Mouse (Mus musculus) frontal cortex, postnatal 14 days (tissue): ENCODE measurements around the gene Qpctl.
"Not testable (repeated sequence)": the region's sequence is repeated elsewhere in the genome, so short reads cannot be mapped to it uniquely, and the experiment has no call there.

Experiments used
- DNase-seq, 2 experiments: peaks; one replicate each; pipeline ENCODE4 v3.0.0; 2022; ENCODE audit warnings: low spot score in 2 of 2

The Qpctl gene

GRCm38 (mm10) chr7:19164189-19164588 lies 15.1 kb upstream of the Qpctl start:
- no peak for DNase-seq

GRCm38 (mm10) chr7:19163752-19164151 lies 14.7 kb upstream of the Qpctl start:
- DNase-seq = no peak

GRCm38 (mm10) chr7:19162928-19163327 lies 13.8 kb upstream of the Qpctl start:
- DNase-seq = no peak

GRCm38 (mm10) chr7:19160115-19160514 lies 11.0 kb upstream of the Qpctl start:
- no peak for DNase-seq

- no peak for DNase-seq
Observed at GRCm38 (mm10) chr7:19159411-19159810, 10.3 kb upstream of the Qpctl start.

- no peak for DNase-seq
Observed at GRCm38 (mm10) chr7:19158601-19159000, 9.5 kb upstream of the Qpctl start.

- DNase-seq = peak; percentile 84 to 94
Observed at GRCm38 (mm10) chr7:19157160-19157800, 8.2 kb upstream of the Qpctl start.

GRCm38 (mm10) chr7:19155825-19156475 lies 6.9 kb upstream of the Qpctl start:
- DNase-seq = no peak

GRCm38 (mm10) chr7:19154796-19155195 lies 5.7 kb upstream of the Qpctl start:
- DNase-seq = no peak

GRCm38 (mm10) chr7:19151121-19151520 lies 2.0 kb upstream of the Qpctl start:
- DNase-seq = not testable (repeated sequence)

- peak; percentile 88 to 93 for DNase-seq
Observed at GRCm38 (mm10) chr7:19149626-19150025, 535 bp upstream of the Qpctl start, which contains the start of gene Snrpd2. Gene Snrpd2 (plus strand): TSS chr7:19149722.

GRCm38 (mm10) chr7:19148180-19148874 lies 764 bp downstream of the Qpctl start:
- DNase-seq = no peak

GRCm38 (mm10) chr7:19147497-19148045 lies 1.5 kb downstream of the Qpctl start:
- DNase-seq = no peak

- DNase-seq = no peak
Observed at GRCm38 (mm10) chr7:19146793-19147192, 2.3 kb downstream of the Qpctl start.

GRCm38 (mm10) chr7:19137380-19137779 lies 11.7 kb downstream of the Qpctl start:
- DNase-seq = peak in 1 of 2 experiments; percentile 51

- DNase-seq = no peak
Observed at GRCm38 (mm10) chr7:19136673-19137334, 12.3 kb downstream of the Qpctl start.

- DNase-seq = no peak
Observed at GRCm38 (mm10) chr7:19136168-19136567, 12.9 kb downstream of the Qpctl start.

GRCm38 (mm10) chr7:19131324-19131848 lies 17.7 kb downstream of the Qpctl start:
- DNase-seq = peak; percentile 94 to 97

- no peak for DNase-seq
Observed at GRCm38 (mm10) chr7:19130657-19131056, 18.4 kb downstream of the Qpctl start.

- no peak for DNase-seq
Observed at GRCm38 (mm10) chr7:19129396-19129795, 19.7 kb downstream of the Qpctl start.

GRCm38 (mm10) chr7:19127744-19128143 lies 21.3 kb downstream of the Qpctl start:
- DNase-seq = no peak

GRCm38 (mm10) chr7:19124713-19125112 lies 24.4 kb downstream of the Qpctl start:
- DNase-seq = no peak
